Mouse (Mus musculus): ENCODE measurements around the gene Mindy1. TPM values are rescaled to one million over a fixed set of nuclear protein-coding genes. Genes with fewer than 3 reads are reported as not detected.

The Mindy1 gene
- polyA plus RNA-seq, 1 experiment from 2014 or later = 38.8 TPM

GRCm38 (mm10) chr3:95263089-95263739, 17.9 kb upstream of the Mindy1 start:
- H3K9ac ChIP-seq (ENCODE audit: low read length) = no peak overlapping the region
- DNase-seq (ENCODE audit: low spot score, missing footprints) (peak; percentile 90), ATAC-seq (ENCODE audit: low FRiP score) (no peak)
- H3K4me3 ChIP-seq (ENCODE audit: low read depth, low read length) = no peak overlapping the region
- H3K9me3 ChIP-seq (ENCODE audit: control insufficient read depth, low read length) = no peaks in the 10 kb centered on the region
- peaks cover 14% of the 10 kb centered on the region; the same call in 1 of the 2 replicates for H3K36me3 ChIP-seq (ENCODE audit: control insufficient read depth, insufficient read depth, low read length)
- no peaks in the 10 kb centered on the region for H3K27me3 ChIP-seq (ENCODE audit: control insufficient read depth, insufficient read depth, low read length)
- no peak overlapping the region for H3K27ac ChIP-seq (ENCODE audit: low read depth, low read length)
- no peaks in the 10 kb centered on the region for H3K4me1 ChIP-seq (ENCODE audit: control insufficient read depth, insufficient read depth, low read length)
- H3K4me2 ChIP-seq = no peak overlapping the region
- 49% methylated on average over 11 of the region's 11 CpGs for WGBS

DNA sequence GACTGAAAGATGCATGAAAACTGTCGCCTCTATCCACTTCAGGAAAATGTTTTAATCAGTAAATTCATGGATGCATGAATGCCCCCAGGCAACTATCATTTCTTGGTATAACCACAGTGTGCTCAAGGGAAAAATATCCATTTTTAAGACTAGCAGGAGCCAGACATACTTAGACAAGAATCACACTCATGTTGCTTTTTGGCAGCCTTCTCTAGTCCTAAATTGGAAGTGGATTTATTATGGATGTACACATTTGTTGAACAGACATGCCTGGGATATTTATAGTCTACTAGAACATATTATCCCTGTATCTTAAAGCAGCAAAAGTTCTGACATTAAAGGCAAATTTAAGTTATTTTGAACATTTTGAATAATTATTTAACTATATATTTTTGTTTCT, 16.4 kb upstream of the Mindy1 start:
- Histone ChIP-seq H3K4me1 (ENCODE audit: control insufficient read depth, insufficient read depth, low read length) (no peaks in the 10 kb centered on the region), H3K4me2 (no peak overlapping the region), H3K27me3 (ENCODE audit: control insufficient read depth, insufficient read depth, low read length) (no peaks in the 10 kb centered on the region), H3K27ac (ENCODE audit: low read depth, low read length) (no peak overlapping the region), H3K9me3 (ENCODE audit: control insufficient read depth, low read length) (no peaks in the 10 kb centered on the region), H3K9ac (ENCODE audit: low read length) (no peak overlapping the region), H3K4me3 (ENCODE audit: low read depth, low read length) (no peak overlapping the region), H3K36me3 (ENCODE audit: control insufficient read depth, insufficient read depth, low read length) (peaks cover 10% of the 10 kb centered on the region; the same call in 1 of the 2 replicates)
- WGBS = 93% methylated on average over 1 of the region's 1 CpGs
- DNase-seq (ENCODE audit: low spot score, missing footprints) = no peak
- ATAC-seq (ENCODE audit: low FRiP score) = no peak

DNA sequence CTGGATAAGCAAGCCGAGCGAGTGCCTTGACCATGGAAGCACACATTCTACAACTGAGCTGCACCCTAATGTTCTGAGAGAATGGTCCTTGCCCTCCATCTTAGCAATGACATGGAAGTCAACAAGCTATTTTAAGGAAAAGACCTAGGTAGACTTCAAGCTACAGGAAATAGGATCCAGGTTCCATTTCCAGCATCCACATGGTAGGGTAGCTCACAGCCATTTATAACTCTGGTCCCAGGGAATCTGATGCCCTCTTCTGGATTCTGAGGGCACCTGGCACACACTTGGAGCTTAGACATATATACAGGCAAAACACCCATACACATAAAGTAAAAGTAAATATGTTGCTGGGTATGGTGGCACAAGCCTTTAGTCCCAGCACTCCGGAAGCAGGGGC, 15.1 kb upstream of the Mindy1 start:
- 94% methylated on average over 3 of the region's 3 CpGs for WGBS
- no peak overlapping the region for H3K4me3 ChIP-seq (ENCODE audit: low read depth, low read length)
- H3K36me3 ChIP-seq (ENCODE audit: control insufficient read depth, insufficient read depth, low read length) = peaks cover 7% of the 10 kb centered on the region; the same call in 1 of the 2 replicates
- H3K9me3 ChIP-seq (ENCODE audit: control insufficient read depth, low read length) = no peaks in the 10 kb centered on the region
- H3K27ac ChIP-seq (ENCODE audit: low read depth, low read length) = no peak overlapping the region
- H3K4me1 ChIP-seq (ENCODE audit: control insufficient read depth, insufficient read depth, low read length) = no peaks in the 10 kb centered on the region
- no peaks in the 10 kb centered on the region for H3K27me3 ChIP-seq (ENCODE audit: control insufficient read depth, insufficient read depth, low read length)
- DNase-seq (ENCODE audit: low spot score, missing footprints) = no peak
- no peak for ATAC-seq (ENCODE audit: low FRiP score)
- H3K4me2 ChIP-seq = no peak overlapping the region
- H3K9ac ChIP-seq (ENCODE audit: low read length) = no peak overlapping the region

- H3K4me2 ChIP-seq = no peak overlapping the region
- no peaks in the 10 kb centered on the region for H3K9me3 ChIP-seq (ENCODE audit: control insufficient read depth, low read length)
- H3K27me3 ChIP-seq (ENCODE audit: control insufficient read depth, insufficient read depth, low read length) = no peaks in the 10 kb centered on the region
- H3K9ac ChIP-seq (ENCODE audit: low read length) = no peak overlapping the region
- H3K4me3 ChIP-seq (ENCODE audit: low read depth, low read length) = no peak overlapping the region
- H3K4me1 ChIP-seq (ENCODE audit: control insufficient read depth, insufficient read depth, low read length) = no peaks in the 10 kb centered on the region
- no peak for DNase-seq (ENCODE audit: low spot score, missing footprints)
- peaks cover 7% of the 10 kb centered on the region; the same call in 1 of the 2 replicates for H3K36me3 ChIP-seq (ENCODE audit: control insufficient read depth, insufficient read depth, low read length)
- H3K27ac ChIP-seq (ENCODE audit: low read depth, low read length) = no peak overlapping the region
- no peak for ATAC-seq (ENCODE audit: low FRiP score)
Observed at GRCm38 (mm10) chr3:95267855-95268254, 13.3 kb upstream of the Mindy1 start.

- ATAC-seq (ENCODE audit: low FRiP score) (no peak), DNase-seq (ENCODE audit: low spot score, missing footprints) (no peak)
- no peak overlapping the region for H3K9ac ChIP-seq (ENCODE audit: low read length)
- 92% methylated on average over 5 of the region's 5 CpGs for WGBS
- H3K27me3 ChIP-seq (ENCODE audit: control insufficient read depth, insufficient read depth, low read length) = no peaks in the 10 kb centered on the region
- H3K4me1 ChIP-seq (ENCODE audit: control insufficient read depth, insufficient read depth, low read length) = no peaks in the 10 kb centered on the region
- H3K36me3 ChIP-seq (ENCODE audit: control insufficient read depth, insufficient read depth, low read length) = peaks cover 3% of the 10 kb centered on the region; the same call in 1 of the 2 replicates
- H3K4me2 ChIP-seq = no peak overlapping the region
- H3K9me3 ChIP-seq (ENCODE audit: control insufficient read depth, low read length) = no peaks in the 10 kb centered on the region
- no peak overlapping the region for H3K27ac ChIP-seq (ENCODE audit: low read depth, low read length)
- no peak overlapping the region for H3K4me3 ChIP-seq (ENCODE audit: low read depth, low read length)
Observed at GRCm38 (mm10) chr3:95269789-95270188, 11.4 kb upstream of the Mindy1 start.

DNA sequence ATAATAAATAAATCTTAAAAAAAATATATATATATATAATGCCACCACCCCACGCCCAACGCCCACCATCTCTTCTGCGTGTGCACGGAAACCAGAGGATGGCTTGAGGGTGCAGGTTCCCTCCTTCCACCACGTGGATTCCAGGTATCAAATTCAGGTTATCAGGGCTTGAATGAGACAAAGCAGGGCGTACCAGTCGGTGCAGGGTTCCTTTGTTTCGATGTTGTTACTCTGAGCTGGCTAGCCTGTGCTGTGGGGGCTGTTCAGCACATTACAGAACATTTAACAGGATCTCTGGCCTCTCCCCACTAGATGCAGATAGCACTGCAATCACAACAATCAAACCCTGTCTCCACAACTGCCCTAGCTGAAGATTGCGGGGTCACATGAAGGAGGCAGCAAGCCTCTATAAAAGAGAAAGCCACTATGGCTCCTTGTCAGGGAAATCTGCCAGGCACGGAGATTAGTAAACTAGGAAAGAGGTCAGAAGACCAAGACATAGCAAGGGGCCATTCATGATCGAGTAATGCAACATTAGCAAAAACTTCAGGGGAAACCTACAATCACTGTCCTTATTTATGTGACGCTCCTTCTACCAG, 10.3 kb upstream of the Mindy1 start:
- Histone ChIP-seq H3K36me3 (ENCODE audit: control insufficient read depth, insufficient read depth, low read length) (peaks cover 3% of the 10 kb centered on the region; the same call in 1 of the 2 replicates), H3K27ac (ENCODE audit: low read depth, low read length) (no peak overlapping the region), H3K4me1 (ENCODE audit: control insufficient read depth, insufficient read depth, low read length) (no peaks in the 10 kb centered on the region), H3K4me2 (no peak overlapping the region), H3K27me3 (ENCODE audit: control insufficient read depth, insufficient read depth, low read length) (no peaks in the 10 kb centered on the region), H3K9ac (ENCODE audit: low read length) (no peak overlapping the region), H3K4me3 (ENCODE audit: low read depth, low read length) (no peak overlapping the region), H3K9me3 (ENCODE audit: control insufficient read depth, low read length) (no peaks in the 10 kb centered on the region)
- DNase-seq (ENCODE audit: low spot score, missing footprints) (no peak), ATAC-seq (ENCODE audit: low FRiP score) (no peak)
- 88% methylated on average over 12 of the region's 12 CpGs for WGBS

DNA sequence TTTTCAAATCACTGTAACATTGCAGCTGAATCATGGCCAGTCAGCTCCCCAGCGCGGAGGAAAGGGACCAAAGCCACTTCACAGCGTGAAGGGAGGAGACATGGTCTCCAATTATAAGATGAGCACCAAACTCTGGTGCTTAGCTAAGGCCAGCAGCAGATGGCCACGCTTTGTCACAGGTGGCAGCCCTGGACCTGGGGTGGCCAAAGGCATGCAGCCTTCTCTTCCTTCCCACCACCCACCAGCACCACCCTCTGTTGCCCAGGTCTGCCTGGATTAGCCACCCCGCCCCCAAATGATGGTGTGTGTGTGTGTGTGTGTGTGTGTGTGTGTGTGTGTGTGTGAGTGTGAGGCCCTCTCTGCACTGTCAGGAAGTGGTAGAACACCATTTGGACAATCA, 7.7 kb upstream of the Mindy1 start:
- Histone ChIP-seq H3K9ac (ENCODE audit: low read length) (no peak overlapping the region), H3K27me3 (ENCODE audit: control insufficient read depth, insufficient read depth, low read length) (no peaks in the 10 kb centered on the region), H3K9me3 (ENCODE audit: control insufficient read depth, low read length) (no peaks in the 10 kb centered on the region), H3K4me1 (ENCODE audit: control insufficient read depth, insufficient read depth, low read length) (no peaks in the 10 kb centered on the region), H3K4me3 (ENCODE audit: low read depth, low read length) (no peak overlapping the region), H3K36me3 (ENCODE audit: control insufficient read depth, insufficient read depth, low read length) (no peaks in the 10 kb centered on the region), H3K27ac (ENCODE audit: low read depth, low read length) (no peak overlapping the region), H3K4me2 (no peak overlapping the region)
- DNase-seq (ENCODE audit: low spot score, missing footprints) (no peak), ATAC-seq (ENCODE audit: low FRiP score) (no peak)
- 97% methylated on average over 5 of the region's 5 CpGs for WGBS

DNA sequence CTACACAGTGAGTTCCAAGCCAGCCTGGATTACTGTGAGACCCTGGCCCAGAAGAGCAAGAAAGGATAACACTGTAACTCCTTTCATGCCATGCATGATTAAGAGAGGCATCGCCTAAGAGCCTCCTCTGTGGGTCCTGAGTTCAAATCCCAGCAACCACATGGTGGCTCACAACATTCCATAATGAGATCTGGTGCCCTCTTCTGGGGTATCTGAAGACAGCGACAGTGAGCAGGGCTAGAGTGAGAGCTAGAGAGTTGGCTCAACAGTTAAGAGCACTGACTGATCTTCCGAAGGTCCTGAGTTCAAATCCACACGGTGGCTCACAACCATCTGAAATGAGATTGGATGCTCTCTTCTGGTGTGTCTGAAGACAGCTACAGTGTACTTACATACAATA, 6.7 kb upstream of the Mindy1 start:
- ATAC-seq (ENCODE audit: low FRiP score) = no peak
- Histone ChIP-seq H3K4me2 (no peak overlapping the region), H3K27me3 (ENCODE audit: control insufficient read depth, insufficient read depth, low read length) (no peaks in the 10 kb centered on the region), H3K36me3 (ENCODE audit: control insufficient read depth, insufficient read depth, low read length) (no peaks in the 10 kb centered on the region), H3K9me3 (ENCODE audit: control insufficient read depth, low read length) (no peaks in the 10 kb centered on the region), H3K4me3 (ENCODE audit: low read depth, low read length) (no peak overlapping the region), H3K4me1 (ENCODE audit: control insufficient read depth, insufficient read depth, low read length) (no peaks in the 10 kb centered on the region), H3K27ac (ENCODE audit: low read depth, low read length) (no peak overlapping the region), H3K9ac (ENCODE audit: low read length) (no peak overlapping the region)
- no peak for DNase-seq (ENCODE audit: low spot score, missing footprints)
- 94% methylated on average over 4 of the region's 4 CpGs for WGBS

DNA sequence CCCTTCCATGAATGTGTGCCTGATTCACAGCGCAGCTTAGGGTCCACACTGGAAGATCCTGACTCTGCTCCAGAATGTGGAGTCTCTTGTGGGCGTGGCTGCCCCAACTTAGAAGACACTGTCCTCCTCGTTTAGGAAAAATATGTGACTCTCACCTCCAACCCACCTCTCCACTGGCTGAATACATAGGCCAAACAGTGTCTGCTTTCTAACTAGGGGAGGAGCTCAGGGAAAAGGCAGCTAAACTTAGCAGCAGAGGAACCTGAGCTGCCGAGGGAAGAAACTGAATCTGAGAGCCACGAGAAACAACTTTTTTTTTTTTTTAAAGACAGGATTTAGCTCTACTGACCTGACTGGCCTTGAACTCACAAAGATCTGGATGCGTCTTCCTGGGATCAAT, 6.0 kb upstream of the Mindy1 start:
- no peaks in the 10 kb centered on the region for H3K27me3 ChIP-seq (ENCODE audit: control insufficient read depth, insufficient read depth, low read length)
- ATAC-seq (ENCODE audit: low FRiP score) (no peak), DNase-seq (ENCODE audit: low spot score, missing footprints) (no peak)
- no peaks in the 10 kb centered on the region for H3K4me1 ChIP-seq (ENCODE audit: control insufficient read depth, insufficient read depth, low read length)
- H3K36me3 ChIP-seq (ENCODE audit: control insufficient read depth, insufficient read depth, low read length) = no peaks in the 10 kb centered on the region
- H3K4me3 ChIP-seq (ENCODE audit: low read depth, low read length) = no peak overlapping the region
- WGBS = 84% methylated on average over 6 of the region's 6 CpGs
- H3K9ac ChIP-seq (ENCODE audit: low read length) = no peak overlapping the region
- H3K27ac ChIP-seq (ENCODE audit: low read depth, low read length) = no peak overlapping the region
- no peak overlapping the region for H3K4me2 ChIP-seq
- H3K9me3 ChIP-seq (ENCODE audit: control insufficient read depth, low read length) = no peaks in the 10 kb centered on the region

Data from midbrain, embryonic 11.5 days (tissue).